In genomic region chr3:57295631-57296030, GRCm38 (mm10) we compare ENCODE assay signal across 13 mouse cellular contexts. TPM values are rescaled to one million over a fixed set of nuclear protein-coding genes. Genes with fewer than 3 reads are reported as not detected.
A peak's percentile ranks its signal among the peaks of the same experiment; 100 is the strongest.
DNase-seq lines count a peak whose midpoint lies in the region; ATAC-seq and TF ChIP-seq lines count a peak whose summit lies in the region.
"Had no signal": no experiment of that assay in that cellular context is flagged by ENCODE, and none has a peak within 500 bp of the region (broad histone marks: within the 10 kb centered on the region; RNA-seq: fewer than 3 reads in every experiment).

No protein-coding gene starts in this region.

- no peak for TF ChIP-seq CTCF in kidney, postnatal 0 days (IDR thresholded peaks at IDR 0.05; ENCODE audit: low read depth)

- WGBS in heart, embryonic 12.5 days, result 65% methylated on average over 4 of the region's 4 CpGs
- 53% methylated on average over 4 of the region's 4 CpGs for WGBS in kidney, postnatal 0 days
- WGBS in embryonic facial prominence, embryonic 12.5 days, result 65% methylated on average over 4 of the region's 4 CpGs

- intact Hi-C loops in heart, postnatal 14 days (cut with DNase I), result loop anchor here (2.0 kb wide), 1 partner anchor 43 kb away; no protein-coding TSS in a partner anchor

- no peaks in the 10 kb centered on the region for H3K36me3 ChIP-seq in heart, embryonic 12.5 days
- no peaks in the 10 kb centered on the region for H3K36me3 ChIP-seq in kidney, postnatal 0 days (ENCODE audit: insufficient read depth, low read length)
- no peaks in the 10 kb centered on the region for H3K36me3 ChIP-seq in embryonic facial prominence, embryonic 12.5 days
- peaks cover 14% of the 10 kb centered on the region for H3K36me3 ChIP-seq in myocyte (ENCODE audit: control insufficient read depth, insufficient read depth)

- H3K27ac ChIP-seq in heart, embryonic 12.5 days (ENCODE audit: poor library complexity, severe bottlenecking), result peak overlapping the region; percentile 84
- peak overlapping the region; percentile 90 for H3K27ac ChIP-seq in kidney, postnatal 0 days
- H3K27ac ChIP-seq in embryonic facial prominence, embryonic 12.5 days, result peak overlapping the region; percentile 47; the same call in 1 of the 2 replicates
- H3K27ac ChIP-seq: liver, embryonic 14.5 days had no signal

- H3ac ChIP-seq in myocyte (ENCODE audit: control insufficient read depth, insufficient read length), result no peak overlapping the region

- H3K9me3 ChIP-seq in heart, embryonic 12.5 days (replicated peaks), result no peaks in the 10 kb centered on the region
- no peaks in the 10 kb centered on the region for H3K9me3 ChIP-seq in kidney, postnatal 0 days (replicated peaks; ENCODE audit: low read length)
- no peaks in the 10 kb centered on the region for H3K9me3 ChIP-seq in embryonic facial prominence, embryonic 12.5 days

- no peaks in the 10 kb centered on the region for H3K27me3 ChIP-seq in heart, embryonic 12.5 days (replicated peaks)
- H3K27me3 ChIP-seq in kidney, postnatal 0 days (ENCODE audit: insufficient read depth, low read length), result no peaks in the 10 kb centered on the region
- no peaks in the 10 kb centered on the region for H3K27me3 ChIP-seq in embryonic facial prominence, embryonic 12.5 days
- H3K27me3 ChIP-seq in myocyte (ENCODE audit: control insufficient read depth, insufficient read depth, insufficient read length), result no peaks in the 10 kb centered on the region

- H3K4me3 ChIP-seq in heart, embryonic 12.5 days, result no peak overlapping the region
- no peak overlapping the region for H3K4me3 ChIP-seq in kidney, postnatal 0 days (replicated peaks; ENCODE audit: low read depth, low read length)
- no peak overlapping the region for H3K4me3 ChIP-seq in embryonic facial prominence, embryonic 12.5 days
- peak overlapping the region; percentile 42 for H3K4me3 ChIP-seq in myocyte
- H3K4me3 ChIP-seq: erythroblast, embryonic 14.5 days had no signal

- peaks cover 37% of the 10 kb centered on the region for H3K79me2 ChIP-seq in myocyte (ENCODE audit: control insufficient read depth, insufficient read depth)

- H3K4me2 ChIP-seq in heart, embryonic 12.5 days, result peak overlapping the region; percentile 37; the same call in 1 of the 2 replicates
- peak overlapping the region; percentile 47 for H3K4me2 ChIP-seq in kidney, postnatal 0 days (ENCODE audit: low read length)
- H3K4me2 ChIP-seq in embryonic facial prominence, embryonic 12.5 days (replicated peaks), result no peak overlapping the region
- peak overlapping the region; percentile 83 for H3K4me2 ChIP-seq in myocyte (ENCODE audit: low read depth)

- H3K9ac ChIP-seq in heart, embryonic 12.5 days, result no peak overlapping the region
- H3K9ac ChIP-seq in kidney, postnatal 0 days (ENCODE audit: low read depth, low read length), result no peak overlapping the region
- no peak overlapping the region for H3K9ac ChIP-seq in embryonic facial prominence, embryonic 12.5 days
- H3K9ac ChIP-seq: liver, embryonic 14.5 days had no signal

- no peak for ATAC-seq in heart, embryonic 12.5 days (ENCODE audit: insufficient number of reproducible peaks, low FRiP score)
- no peak; the same call in 1 of the 2 replicates for ATAC-seq in kidney, postnatal 0 days (replicated peaks; ENCODE audit: low FRiP score, low read depth)
- no peak for ATAC-seq in embryonic facial prominence, embryonic 12.5 days (ENCODE audit: insufficient number of reproducible peaks, insufficient read depth, low FRiP score, low TSS enrichment)

- H3K4me1 ChIP-seq in heart, embryonic 12.5 days (replicated peaks), result peaks cover 11% of the 10 kb centered on the region
- peaks cover 8% of the 10 kb centered on the region; the same call in 1 of the 2 replicates for H3K4me1 ChIP-seq in kidney, postnatal 0 days (replicated peaks; ENCODE audit: insufficient read depth, low read length)
- peaks cover 16% of the 10 kb centered on the region; the same call in 1 of the 2 replicates for H3K4me1 ChIP-seq in embryonic facial prominence, embryonic 12.5 days

- no peak for DNase-seq in heart, postnatal 14 days
- peak; percentile 73 for DNase-seq in kidney, postnatal 0 days (ENCODE audit: low spot score)
- no peak for DNase-seq in kidney, postnatal 36 days
- no peak for DNase-seq in adrenal gland, postnatal 14 days
- no peak for DNase-seq in retina, embryonic 14.5 days (ENCODE audit: low spot score)
- DNase-seq: B cell, adult 2 months; thymus, adult 18-20 months had no signal

- no peak for TF ChIP-seq POLR2A in myocyte (IDR thresholded peaks at IDR 0.05; ENCODE audit: insufficient read length, low read depth)

TF ChIP-seq in myocyte, 11 proteins besides CTCF, POLR2A, EP300 and RAD21:
- TF ChIP-seq TCF12 (IDR thresholded peaks at IDR 0.05; ENCODE audit: insufficient read depth, poor library complexity, severe bottlenecking), result no peak
- TF ChIP-seq E2F4 (IDR thresholded peaks at IDR 0.05; ENCODE audit: insufficient read depth), result no peak
- no peak for TF ChIP-seq MAX (IDR thresholded peaks at IDR 0.05; ENCODE audit: low read depth)
- TF ChIP-seq MYOD1 (IDR thresholded peaks at IDR 0.05; ENCODE audit: control insufficient read depth in 1 of 3, insufficient read length in 2 of 3, low read depth in 2 of 3), result no peak
- no peak for TF ChIP-seq USF1 (IDR thresholded peaks at IDR 0.05; ENCODE audit: low read depth)

RNA-seq across cellular contexts. Expression of gene Tm4sf1, which starts 6.2 kb away (rescaled TPM):
- 166 and 176 TPM in 2 replicates for polyA plus RNA-seq in heart, embryonic 12.5 days (2016; fragmentation: Nextera tagmentation; extraction: Ambion mirVana)
- 100 to 1,000 TPM in 1 of 2 experiments, 10 to 100 TPM in 1; 93.6 to 121 TPM for total RNA-seq in heart, postnatal 14 days (2021)
- 386 and 407 TPM in 2 replicates for polyA plus RNA-seq in kidney, postnatal 0 days (2015; fragmentation: Nextera tagmentation; extraction: Ambion mirVana)
- polyA plus RNA-seq in embryonic facial prominence, embryonic 12.5 days (2016; fragmentation: Nextera tagmentation; extraction: Ambion mirVana), result 21.3 and 21.7 TPM in 2 replicates
- polyA plus RNA-seq in myocyte (2012; fragmentation: generic; extraction: Trizol), result 119 TPM
- 48.1 and 52.2 TPM in 2 replicates for total RNA-seq in adrenal gland, postnatal 14 days (2021)
- total RNA-seq: MEL had no signal
- polyA plus RNA-seq: erythroblast, embryonic 14.5 days had no signal
